Mouse (Mus musculus) kidney, embryonic 14.5 days (tissue): ENCODE results near the gene B3gat3. TPM values are rescaled to one million over a fixed set of nuclear protein-coding genes. Genes with fewer than 3 reads are reported as not detected.

Experiments used
- microRNA-seq: library from miRNA; unstranded; fragments of <30 nt; microRNA quantifications from one replicate; pipeline ENCODE4, GENCODE M21; 2016
- polyA plus RNA-seq: library from polyadenylated mRNA; unstranded; fragments of >200 nt; fragmentation: Nextera tagmentation; extraction: Ambion mirVana; gene quantifications from 2 replicates; pipeline ENCODE4 v1.2.1, GENCODE M21; 2014

B3gat3 gene
- polyA plus RNA-seq, 1 experiment from 2014 or later, result 38.8 TPM

Small RNA genes within 50 kb of the gene (microRNA-seq; reads per million reads assigned to microRNA genes)
- gene Mir5136, result not detected

Other genes starting within 250 kb of the B3gat3 start
- 114 and 123 TPM in 2 replicates for gene Slc3a2, start 197.0 kb upstream of the B3gat3 start, polyA plus RNA-seq
- 82.9 and 97.3 TPM in 2 replicates for gene Wdr74, start 184.5 kb upstream of the B3gat3 start, polyA plus RNA-seq
- gene 1700092M07Rik, start 179.7 kb upstream of the B3gat3 start, polyA plus RNA-seq, result 0.70 and 2.3 TPM in 2 replicates
- 114 and 128 TPM in 2 replicates for gene Stx5a, start 179.0 kb upstream of the B3gat3 start, polyA plus RNA-seq
- gene Nxf1, start 163.3 kb upstream of the B3gat3 start, polyA plus RNA-seq, result 155 and 198 TPM in 2 replicates
- gene Tmem223, start 149.4 kb upstream of the B3gat3 start, polyA plus RNA-seq, result 232 and 238 TPM in 2 replicates
- 80.4 and 91.0 TPM in 2 replicates for gene Tmem179b, start 145.9 kb upstream of the B3gat3 start, polyA plus RNA-seq
- 21.7 and 22.9 TPM in 2 replicates for gene Taf6l, start 134.0 kb upstream of the B3gat3 start, polyA plus RNA-seq
- 188 and 230 TPM in 2 replicates for gene Polr2g, start 121.8 kb upstream of the B3gat3 start, polyA plus RNA-seq
- gene Zbtb3, start 117.8 kb upstream of the B3gat3 start, polyA plus RNA-seq, result 4.0 and 5.1 TPM in 2 replicates
- gene Ttc9c, start 101.0 kb upstream of the B3gat3 start, polyA plus RNA-seq, result 40.0 and 61.0 TPM in 2 replicates
- gene Hnrnpul2, start 100.4 kb upstream of the B3gat3 start, polyA plus RNA-seq, result 9.3 and 10.5 TPM in 2 replicates
- gene AC129217.1, start 90.6 kb upstream of the B3gat3 start, polyA plus RNA-seq, result not detected in 2 replicates
- gene Bscl2, start 82.9 kb upstream of the B3gat3 start, polyA plus RNA-seq, result 40.2 and 42.2 TPM in 2 replicates
- 3.6 and 3.7 TPM in 2 replicates for gene Gng3, start 81.2 kb upstream of the B3gat3 start, polyA plus RNA-seq
- gene Lrrn4cl, start 69.6 kb upstream of the B3gat3 start, polyA plus RNA-seq, result 0.17 and 0.62 TPM in 2 replicates
- gene Ubxn1, start 48.9 kb upstream of the B3gat3 start, polyA plus RNA-seq, result 197 and 222 TPM in 2 replicates
- gene Uqcc3, start 39.5 kb upstream of the B3gat3 start, polyA plus RNA-seq, result 63.1 and 70.6 TPM in 2 replicates
- 98.0 and 116 TPM in 2 replicates for gene Lbhd1, start 36.6 kb upstream of the B3gat3 start, polyA plus RNA-seq
- gene Gm49403, start 36.4 kb upstream of the B3gat3 start, polyA plus RNA-seq, result not detected in 2 replicates
- gene 1810009A15Rik, start 31.5 kb upstream of the B3gat3 start, polyA plus RNA-seq, result 112 and 133 TPM in 2 replicates
- gene Gm49416, start 31.4 kb upstream of the B3gat3 start, polyA plus RNA-seq, result not detected in 2 replicates
- 27.7 and 38.2 TPM in 2 replicates for gene Ints5, start 27.4 kb upstream of the B3gat3 start, polyA plus RNA-seq
- gene Ganab, start 22.3 kb upstream of the B3gat3 start, polyA plus RNA-seq, result 67.1 and 114 TPM in 2 replicates
- gene Rom1, start 9.0 kb downstream of the B3gat3 start, polyA plus RNA-seq, result 1.2 and 2.0 TPM in 2 replicates
- gene Eml3, start 9.2 kb downstream of the B3gat3 start, polyA plus RNA-seq, result 17.6 and 18.7 TPM in 2 replicates
- 45.3 and 67.2 TPM in 2 replicates for gene Mta2, start 21.5 kb downstream of the B3gat3 start, polyA plus RNA-seq
- gene Tut1, start 33.5 kb downstream of the B3gat3 start, polyA plus RNA-seq, result 25.1 and 31.7 TPM in 2 replicates
- gene Eef1g, start 46.7 kb downstream of the B3gat3 start, polyA plus RNA-seq, result 479 and 516 TPM in 2 replicates
- 7.0 and 10.0 TPM in 2 replicates for gene Ahnak, start 68.9 kb downstream of the B3gat3 start, polyA plus RNA-seq
- gene Scgb1a1, start 167.6 kb downstream of the B3gat3 start, polyA plus RNA-seq, result not detected in 2 replicates
- 11.9 and 15.1 TPM in 2 replicates for gene Asrgl1, start 215.3 kb downstream of the B3gat3 start, polyA plus RNA-seq